Mouse (Mus musculus) thymus, adult 2 months (tissue): ENCODE data around the gene Srrm1.

Experiments
- CTCF ChIP-seq: fragments of 200-500 bp; IDR thresholded peaks from 2 replicates; pipeline ENCODE4 v1.5.1; 2012; ENCODE audit warnings: mild to moderate bottlenecking, control low read depth, low read length, moderate library complexity, borderline replicate concordance; ENCODE audit not compliant: control insufficient read depth, poor library complexity, insufficient read depth; ENCODE audit errors: extremely low read depth
- POLR2A ChIP-seq: fragments of 200-500 bp; IDR thresholded peaks from 2 replicates; pipeline ENCODE4 v1.6.1; 2012; ENCODE audit warnings: mild to moderate bottlenecking, low read length, control low read depth, moderate library complexity; ENCODE audit not compliant: control insufficient read depth, poor library complexity, insufficient read depth; ENCODE audit errors: extremely low read depth

- no peak for TF ChIP-seq CTCF
- TF ChIP-seq POLR2A, result no peak
Observed at GRCm38 (mm10) chr4:135297146-135297545, 56.0 kb downstream of the Srrm1 start.
